Mouse (Mus musculus) ES-E14 (cell line): ENCODE measurements around the gene Tgfbr3.

ENCODE experiments used
- CHD2 ChIP-seq: IDR thresholded peaks from 2 replicates; pipeline ENCODE4 v1.6.1; 2014; ENCODE audit warnings: mild to moderate bottlenecking, low read depth, low read length, inconsistent platforms
- MAFK ChIP-seq: IDR thresholded peaks from 2 replicates; pipeline ENCODE4 v1.6.1; 2014; ENCODE audit warnings: mild to moderate bottlenecking, low read depth, low read length, inconsistent platforms; ENCODE audit not compliant: insufficient read depth
- ZNF384 ChIP-seq: IDR thresholded peaks from 2 replicates; pipeline ENCODE4 v1.6.1; 2012; ENCODE audit warnings: low read depth, low read length, inconsistent platforms

GRCm38 (mm10) chr5:107092137-107092536 lies 197.3 kb downstream of the Tgfbr3 start:
- TF ChIP-seq ZNF384 (no peak), CHD2 (no peak), MAFK (no peak)
